Mouse (Mus musculus) embryonic fibroblast, embryonic 13.5 days (primary cell): ENCODE measurements at regions not wholly inside any gene's neighbourhood (a gene's known extent, or its start where the extent isn't known, plus 50 kb on each side); places are given as distances from the start of the nearest gene placed in this dataset.

Source experiments
- CTCF ChIP-seq: IDR thresholded peaks from 2 replicates; pipeline ENCODE4 v1.5.1; 2011; ENCODE audit warnings: mild to moderate bottlenecking, control low read depth, low read length, moderate library complexity, borderline replicate concordance; ENCODE audit not compliant: insufficient read depth
- POLR2A ChIP-seq: IDR thresholded peaks from 2 replicates; pipeline ENCODE4 v1.6.1; 2011; ENCODE audit warnings: low read depth, mild to moderate bottlenecking, control low read depth, low read length, moderate library complexity

GRCm38 (mm10) chr8:116348971-116349370 is 155.8 kb upstream of the Dynlrb2 start:
- no peak for TF ChIP-seq CTCF
- TF ChIP-seq POLR2A, result no peak
